Mouse (Mus musculus) limb, embryonic 11.5 days (tissue): ENCODE measurements at regions not wholly inside any gene's neighbourhood (a gene's known extent, or its start where the extent isn't known, plus 50 kb on each side); places are given as distances from the start of the nearest gene placed in this dataset.
A peak's percentile ranks its signal among the peaks of the same experiment; 100 is the strongest.

Experiments used
- ATAC-seq: fragments of 200-750 bp; cut with Nextera tagmentation; 2 replicates; pipeline ENCODE4 v1.8.0; 2017; ENCODE audit warnings: low read depth; ENCODE audit not compliant: insufficient number of reproducible peaks, low FRiP score, low TSS enrichment
- DNase-seq: peaks from one replicate; pipeline ENCODE4 v3.0.0-alpha.2; 2015; ENCODE audit warnings: low spot score
- H3K27ac ChIP-seq: fragments of 300-500 bp; sonication (generic); replicated peaks from 2 replicates; pipeline ENCODE4 v1.5.1; 2014; ENCODE audit warnings: low read depth, mild to moderate bottlenecking, low read length
- H3K27me3 ChIP-seq: fragments of 300-500 bp; sonication (generic); 2 replicates; pipeline ENCODE4 v1.6.1; 2014; ENCODE audit warnings: mild to moderate bottlenecking, low read length, mixed read lengths; ENCODE audit not compliant: control insufficient read depth, insufficient read depth
- H3K36me3 ChIP-seq: fragments of 300-500 bp; sonication (generic); 2 replicates; pipeline ENCODE4 v1.6.1; 2014; ENCODE audit warnings: mild to moderate bottlenecking, low read length, moderate library complexity, mixed read lengths; ENCODE audit not compliant: control insufficient read depth, insufficient read depth
- H3K4me1 ChIP-seq: fragments of 300-500 bp; sonication (generic); 2 replicates; pipeline ENCODE4 v1.6.1; 2014; ENCODE audit warnings: low read length, mixed read lengths; ENCODE audit not compliant: control insufficient read depth, insufficient read depth
- H3K4me2 ChIP-seq: fragments of 300-500 bp; sonication (generic); 2 replicates; pipeline ENCODE4 v1.6.1; 2014; ENCODE audit warnings: low read depth, mild to moderate bottlenecking, moderate library complexity; ENCODE audit not compliant: severe bottlenecking
- H3K4me3 ChIP-seq: fragments of 300-500 bp; sonication (generic); 2 replicates; pipeline ENCODE4 v1.5.1; 2014; ENCODE audit warnings: low read depth, low read length
- H3K9ac ChIP-seq: fragments of 300-500 bp; sonication (generic); 2 replicates; pipeline ENCODE4 v1.6.1; 2014; ENCODE audit warnings: mild to moderate bottlenecking, low read length
- H3K9me3 ChIP-seq: fragments of 300-500 bp; sonication (generic); 2 replicates; pipeline ENCODE4 v1.6.1; 2016; ENCODE audit warnings: low read length; ENCODE audit not compliant: control insufficient read depth
- WGBS: fragments of 180-500 bp; shearing (Covaris S2); extraction: QIAGEN DNeasy Blood & Tissue Kit; methylation state at CpG from one replicate; pipeline ENCODE4 v1.1.7; 2014; 5-methylcytosine and 5-hydroxymethylcytosine counted together

DNA sequence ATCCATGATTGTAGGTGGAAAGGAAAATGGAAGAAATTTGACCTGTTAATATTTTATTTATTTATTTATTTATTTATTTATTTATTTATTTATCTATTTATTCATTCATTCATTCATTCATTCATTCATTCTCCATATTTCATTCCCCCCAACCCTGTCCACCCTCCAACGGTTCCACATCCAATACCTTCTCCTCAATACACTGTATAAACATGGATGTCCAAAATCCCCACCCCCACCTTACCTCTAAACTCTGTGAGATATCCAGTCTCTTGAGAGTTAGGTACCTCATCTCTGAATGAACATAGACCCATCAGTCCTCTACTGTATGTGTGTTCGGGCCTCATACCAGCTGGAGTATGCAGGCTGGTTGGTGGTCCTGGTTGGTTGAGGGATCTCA is 212.2 kb downstream of the Cdh7 start:
- H3K9ac ChIP-seq: no peak overlapping the region
- no peaks in the 10 kb centered on the region for H3K27me3 ChIP-seq
- no peaks in the 10 kb centered on the region for H3K4me1 ChIP-seq
- no peaks in the 10 kb centered on the region for H3K9me3 ChIP-seq
- DNase-seq (no peak), ATAC-seq (peak; percentile 51; the same call in 1 of the 2 replicates)
- H3K4me3 ChIP-seq: no peak overlapping the region
- H3K36me3 ChIP-seq: no peaks in the 10 kb centered on the region
- WGBS: 86% methylated on average over 2 of the region's 2 CpGs
- H3K27ac ChIP-seq: no peak overlapping the region
- no peak overlapping the region for H3K4me2 ChIP-seq

DNA sequence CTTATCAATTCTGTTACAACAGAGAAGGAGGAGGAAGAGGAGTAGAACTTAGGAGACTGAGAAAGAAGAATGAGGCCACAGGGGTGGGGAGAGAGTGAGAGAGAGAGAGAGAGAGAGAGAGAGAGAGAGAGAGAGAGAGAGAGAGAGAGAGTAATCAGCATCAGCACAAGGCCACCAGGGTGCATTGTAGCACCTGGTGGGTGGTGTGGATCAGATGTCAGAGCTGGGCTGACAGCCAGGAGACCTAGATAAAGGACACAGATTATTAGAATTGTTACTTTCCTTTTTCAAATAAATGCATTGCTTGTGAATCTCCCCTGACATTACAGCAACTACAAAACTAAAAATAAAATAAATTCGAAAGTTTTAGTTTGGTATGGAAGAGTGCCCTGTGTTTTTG is 233.7 kb downstream of the Cdh7 start:
- H3K9me3 ChIP-seq: no peaks in the 10 kb centered on the region
- no peak for DNase-seq
- H3K4me3 ChIP-seq: no peak overlapping the region
- no peaks in the 10 kb centered on the region for H3K36me3 ChIP-seq
- no peak for ATAC-seq
- no peak overlapping the region for H3K27ac ChIP-seq
- no peak overlapping the region for H3K4me2 ChIP-seq
- no peaks in the 10 kb centered on the region for H3K4me1 ChIP-seq
- H3K9ac ChIP-seq: no peak overlapping the region
- WGBS: 87% methylated on average over 1 of the region's 1 CpGs
- H3K27me3 ChIP-seq: no peaks in the 10 kb centered on the region

DNA sequence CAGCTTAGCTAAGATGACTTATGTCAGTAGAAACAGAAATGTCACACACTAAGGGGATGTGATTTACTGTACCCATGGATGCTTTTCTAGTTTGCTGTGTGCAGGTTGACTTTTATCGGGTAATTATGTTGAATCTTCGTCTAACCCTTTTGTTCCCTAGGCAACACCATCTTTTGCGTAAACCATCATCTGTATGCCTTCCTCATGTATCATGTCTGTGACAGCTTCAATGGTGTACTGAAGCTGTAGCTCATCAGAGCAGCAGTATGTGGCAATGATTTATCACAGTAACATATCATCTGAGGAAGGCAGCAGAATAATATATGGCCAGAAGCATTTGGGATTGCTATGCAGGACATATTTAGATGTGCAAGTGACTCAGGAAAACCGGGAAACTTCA is 264.0 kb downstream of the Cdh7 start:
- DNase-seq: no peak
- Histone ChIP-seq H3K27ac (no peak overlapping the region), H3K4me1 (no peaks in the 10 kb centered on the region), H3K4me2 (no peak overlapping the region), H3K36me3 (no peaks in the 10 kb centered on the region), H3K4me3 (no peak overlapping the region), H3K9me3 (no peaks in the 10 kb centered on the region), H3K27me3 (no peaks in the 10 kb centered on the region), H3K9ac (no peak overlapping the region)
- ATAC-seq: no peak
- WGBS: 82% methylated on average over 4 of the region's 4 CpGs
